Mouse (Mus musculus) granulocyte monocyte progenitor cell, adult 5-6 weeks (primary cell): ENCODE measurements around the gene Gmeb1. TPM values are rescaled to one million over a fixed set of nuclear protein-coding genes. Genes with fewer than 3 reads are reported as not detected.
A peak's percentile ranks its signal among the peaks of the same experiment; 100 is the strongest.

Experiments used
- ATAC-seq: replicated peaks from 2 replicates; pipeline ENCODE4 v1.8.0; 2016; ENCODE audit warnings: mild to moderate bottlenecking, moderate TSS enrichment, inconsistent platforms; ENCODE audit not compliant: poor library complexity, severe bottlenecking
- total RNA-seq, 2 experiments: library from RNA; stranded (forward) in 1 of 2; stranded (reverse) in 1 of 2; fragments of 200-712, 200-1000 nt in 1 of 2; fragments of >200 nt in 1 of 2; fragmentation: Nextera tagmentation in 1 of 2; gene quantifications; 2 replicates each; pipeline ENCODE4 v1.2.3; 2014 to 2017

Gene Gmeb1
- total RNA-seq, 2 experiments from 2014 or later = 15.3 to 16.8 TPM

GRCm38 (mm10) chr4:132274156-132274862 is 12.9 kb upstream of the Gmeb1 start, which contains the start of gene Taf12:
Gene Taf12, plus strand, starts transcription at chr4:132274375.
- ATAC-seq = peak; percentile 73

GRCm38 (mm10) chr4:132273166-132273565 is 11.8 kb upstream of the Gmeb1 start:
- no peak for ATAC-seq

GRCm38 (mm10) chr4:132269740-132270560 is 8.5 kb upstream of the Gmeb1 start:
- peak; percentile 66 for ATAC-seq

GRCm38 (mm10) chr4:132268871-132269739 is 7.7 kb upstream of the Gmeb1 start:
- peak; percentile 30 for ATAC-seq

- no peak for ATAC-seq
These were observed 5.5 kb upstream of the Gmeb1 start for GRCm38 (mm10) chr4:132266835-132267349.

GRCm38 (mm10) chr4:132263313-132263712 is 1.9 kb upstream of the Gmeb1 start:
- no peak for ATAC-seq

GRCm38 (mm10) chr4:132262358-132262616 is 885 bp upstream of the Gmeb1 start:
- no peak for ATAC-seq

GRCm38 (mm10) chr4:132260404-132261379 is 710 bp downstream of the Gmeb1 start:
- ATAC-seq = peak; percentile 54

- no peak for ATAC-seq
These were observed 2.2 kb downstream of the Gmeb1 start for GRCm38 (mm10) chr4:132259248-132259647.

- no peak for ATAC-seq
These were observed 5.0 kb downstream of the Gmeb1 start for GRCm38 (mm10) chr4:132256384-132256783.

- no peak for ATAC-seq
These were observed 6.4 kb downstream of the Gmeb1 start for GRCm38 (mm10) chr4:132254986-132255385.

GRCm38 (mm10) chr4:132253622-132254021 is 7.8 kb downstream of the Gmeb1 start:
- no peak for ATAC-seq

- no peak for ATAC-seq
These were observed 8.3 kb downstream of the Gmeb1 start for GRCm38 (mm10) chr4:132253128-132253527.

GRCm38 (mm10) chr4:132251596-132251995 is 9.8 kb downstream of the Gmeb1 start:
- ATAC-seq = no peak

- peak; percentile 98 for ATAC-seq
These were observed 13.9 kb downstream of the Gmeb1 start for GRCm38 (mm10) chr4:132247451-132247997.

GRCm38 (mm10) chr4:132245643-132246042 is 15.8 kb downstream of the Gmeb1 start:
- ATAC-seq = no peak

- ATAC-seq = no peak
These were observed 20.2 kb downstream of the Gmeb1 start for GRCm38 (mm10) chr4:132241208-132241607.

- no peak for ATAC-seq
These were observed 21.0 kb downstream of the Gmeb1 start for GRCm38 (mm10) chr4:132240367-132240766.

GRCm38 (mm10) chr4:132238356-132238755 is 23.0 kb downstream of the Gmeb1 start:
- no peak for ATAC-seq
